Mouse (Mus musculus) right cerebral cortex, postnatal 36 days (tissue): ENCODE measurements at regions not wholly inside any gene's neighbourhood (a gene's known extent, or its start where the extent isn't known, plus 50 kb on each side); places are given as distances from the start of the nearest gene placed in this dataset.

ENCODE experiments used
- DNase-seq, 2 experiments: peaks; one replicate each; pipeline ENCODE4 v3.0.0; 2022; ENCODE audit warnings: low spot score in 2 of 2, mixed read lengths in 1 of 2

DNA sequence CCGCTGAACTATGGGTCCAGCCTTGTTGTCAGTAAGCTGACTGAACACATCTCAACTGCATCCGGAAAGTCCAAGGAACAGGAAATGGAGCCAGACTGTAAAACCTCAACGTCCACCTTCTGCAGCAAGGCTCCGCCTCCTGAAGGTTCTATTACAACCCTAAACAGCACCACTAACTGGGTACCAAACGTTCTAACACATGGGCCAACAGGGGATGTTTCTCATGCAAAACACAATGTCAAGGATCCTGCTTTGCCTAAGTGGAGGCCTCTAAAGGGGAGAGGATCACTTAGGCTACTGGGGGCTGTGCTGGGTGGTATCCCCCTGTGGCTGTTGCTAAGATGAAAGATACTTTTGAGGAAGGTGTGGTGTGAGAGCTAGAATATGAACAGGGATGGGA is 51.0 kb upstream of the Stt3b start:
- no peak for DNase-seq

DNA sequence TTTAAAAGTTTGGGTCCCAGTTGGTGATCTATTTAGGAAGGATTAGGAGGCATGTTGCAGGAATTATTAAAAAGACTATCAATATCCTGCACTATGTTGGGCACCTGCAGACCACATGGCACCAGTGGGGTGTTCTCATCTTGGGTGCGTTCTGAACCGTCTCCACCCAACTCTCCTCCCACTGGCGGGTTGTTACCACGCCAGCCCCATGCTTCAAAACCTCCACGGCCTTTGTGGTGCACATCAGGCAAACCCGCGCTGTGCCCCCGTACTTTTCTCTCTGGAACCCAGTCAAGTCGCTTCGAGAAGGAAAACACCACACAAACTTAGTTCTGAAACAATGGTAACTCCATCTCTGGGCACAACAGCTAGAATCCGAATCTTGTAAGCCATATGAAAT is 51.7 kb upstream of the Stt3b start:
- DNase-seq: no peak

DNA sequence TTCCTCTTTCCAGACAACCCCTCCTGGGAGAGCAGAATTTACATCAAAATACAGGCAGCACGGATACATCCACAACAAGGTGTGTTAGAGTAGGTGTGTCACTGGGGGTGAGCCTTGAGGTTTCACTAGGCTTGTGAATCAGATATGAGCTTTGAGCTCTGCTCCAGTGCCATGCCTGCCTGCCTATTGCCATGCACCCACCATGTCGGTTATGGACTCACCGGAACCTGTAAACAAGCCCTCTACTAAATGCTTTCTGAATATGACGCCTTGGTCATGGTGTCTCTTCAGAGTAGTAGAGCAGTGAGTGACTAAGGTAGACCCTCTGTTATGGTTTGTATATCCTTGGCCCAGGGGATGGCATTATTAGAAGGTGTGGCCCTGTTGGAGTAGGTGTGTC is 52.3 kb upstream of the Stt3b start:
- DNase-seq: no peak

DNA sequence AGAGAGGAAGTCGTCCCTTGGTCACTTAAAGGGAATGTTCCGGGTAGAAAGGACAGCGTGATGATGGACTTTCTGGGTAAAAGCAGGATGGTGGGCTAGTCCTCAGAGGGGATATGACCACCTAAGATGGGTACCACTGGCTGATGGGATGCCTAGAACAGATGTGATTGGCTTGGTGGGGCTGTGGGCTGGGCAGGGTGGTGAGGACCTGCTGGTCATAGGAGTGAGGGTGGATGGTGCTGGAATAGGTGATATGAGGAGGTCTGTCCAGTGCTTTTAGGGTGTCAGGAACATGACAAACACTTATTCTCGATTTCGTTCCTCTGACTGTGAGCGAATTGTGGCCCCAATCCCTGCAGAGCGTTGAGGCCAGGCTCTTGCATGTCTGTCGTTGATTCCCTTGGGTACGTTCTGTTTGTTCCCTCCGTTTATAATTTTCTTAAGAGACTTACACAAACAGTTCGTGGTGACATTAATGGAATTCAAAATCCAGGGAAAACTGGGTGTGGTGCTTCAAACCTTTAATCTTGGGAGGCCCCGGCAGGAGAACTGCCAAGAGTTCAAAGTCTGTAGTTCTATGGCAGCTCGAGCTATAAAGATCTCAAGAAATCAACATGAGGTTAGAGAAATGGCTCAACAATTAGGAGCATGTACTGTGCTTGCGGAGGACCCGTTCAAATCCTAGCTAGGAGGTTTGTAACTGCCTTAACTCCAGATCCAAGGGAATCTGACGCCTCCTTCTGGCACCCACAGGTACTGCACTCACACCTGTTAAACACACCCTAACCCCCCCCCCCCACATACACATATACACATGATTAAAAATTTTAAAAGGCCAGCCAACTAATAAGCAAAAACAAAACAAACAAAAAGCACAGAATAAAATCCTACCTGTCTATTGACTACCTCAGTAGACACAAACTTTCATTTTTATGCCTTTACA is 55.0 kb upstream of the Stt3b start:
- DNase-seq: no peak

DNA sequence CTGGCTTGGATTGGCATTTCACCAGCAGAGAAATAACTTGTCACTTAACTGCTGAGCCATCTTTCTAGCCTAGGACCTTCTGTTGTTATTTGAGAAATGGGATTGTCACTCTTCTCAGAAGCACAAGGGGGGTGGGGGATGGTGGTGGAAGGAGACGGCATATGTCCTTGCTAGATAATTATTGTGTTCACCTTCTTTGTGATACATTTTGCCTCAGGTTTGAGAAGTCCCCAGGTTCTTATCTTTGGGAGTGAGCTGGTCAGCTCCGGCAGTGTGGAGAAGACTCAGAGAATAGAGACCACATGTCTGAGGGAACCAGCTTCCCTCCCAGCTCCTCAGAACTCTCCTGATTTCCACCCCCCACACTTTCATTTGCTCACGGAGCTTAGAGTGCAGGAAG is 57.6 kb upstream of the Stt3b start:
- DNase-seq: no peak

DNA sequence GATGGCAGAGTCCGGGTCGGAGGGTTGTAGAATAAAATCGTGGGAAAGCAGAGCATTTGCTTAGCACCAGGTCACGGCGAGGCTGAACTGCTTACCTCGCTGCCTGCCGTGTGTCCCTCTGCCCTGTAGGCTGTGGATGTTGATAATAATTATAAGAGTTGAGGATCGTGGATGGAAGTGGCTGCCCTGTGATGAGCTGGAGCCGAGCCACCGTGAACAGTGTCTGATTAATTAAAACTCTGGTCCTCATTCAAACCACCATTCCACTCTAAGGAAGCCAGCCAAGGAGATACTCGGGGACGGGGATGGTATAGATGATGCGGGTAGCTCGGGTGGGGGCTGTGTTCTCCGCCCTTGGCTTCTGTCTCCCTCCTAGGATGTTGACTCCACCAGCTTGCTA is 70.1 kb upstream of the Stt3b start:
- no peak for DNase-seq

DNA sequence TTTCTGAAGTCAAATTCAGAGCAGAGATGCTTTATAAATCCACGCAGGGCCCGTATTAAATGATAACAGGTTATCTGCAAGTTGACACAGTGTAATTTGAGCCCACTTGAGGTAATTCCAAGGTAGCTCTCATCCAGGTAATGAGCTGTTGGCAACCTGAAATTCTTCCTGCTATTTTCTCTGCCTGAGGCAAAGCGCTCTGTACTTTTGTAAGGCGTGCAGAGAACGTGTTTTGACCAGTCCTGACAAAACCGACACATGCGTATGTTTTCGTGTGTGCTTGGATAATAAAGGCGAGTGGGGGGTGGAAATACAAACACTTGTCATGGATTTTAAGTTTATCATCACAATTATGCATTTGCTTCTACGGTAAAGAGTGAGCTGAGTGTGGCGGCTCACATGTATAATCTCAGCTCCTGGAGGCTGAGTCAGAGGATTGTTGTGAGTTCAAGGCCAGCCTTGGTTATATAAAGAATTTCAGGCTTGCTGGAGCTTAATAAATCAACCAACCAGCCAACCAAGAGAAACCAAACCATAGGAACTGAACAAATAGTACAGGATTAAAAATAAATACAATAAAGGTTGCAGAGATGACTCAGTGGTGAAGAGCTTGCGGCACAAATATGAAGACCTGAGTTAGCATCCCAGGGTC is 72.7 kb upstream of the Stt3b start:
- no peak for DNase-seq

DNA sequence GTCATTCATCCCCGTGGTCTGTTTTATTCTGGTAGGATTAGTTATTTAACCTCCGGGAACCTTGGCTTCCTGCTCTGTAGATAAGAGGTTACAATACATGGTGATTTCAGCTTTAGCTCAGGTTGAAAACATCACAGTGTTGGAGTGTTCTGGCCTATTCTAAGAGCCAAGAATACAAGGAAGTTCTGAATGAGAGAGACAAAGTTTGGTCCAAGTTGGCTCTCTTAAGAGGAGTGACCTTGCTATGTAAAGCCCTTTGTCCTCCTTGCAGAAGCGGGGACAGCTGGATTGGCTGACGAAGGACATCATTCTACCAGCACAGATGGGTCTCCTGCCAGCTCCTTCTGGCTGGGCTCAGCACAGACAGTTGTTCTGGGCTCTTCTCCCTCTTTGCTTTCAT is 73.7 kb upstream of the Stt3b start:
- no peak for DNase-seq

DNA sequence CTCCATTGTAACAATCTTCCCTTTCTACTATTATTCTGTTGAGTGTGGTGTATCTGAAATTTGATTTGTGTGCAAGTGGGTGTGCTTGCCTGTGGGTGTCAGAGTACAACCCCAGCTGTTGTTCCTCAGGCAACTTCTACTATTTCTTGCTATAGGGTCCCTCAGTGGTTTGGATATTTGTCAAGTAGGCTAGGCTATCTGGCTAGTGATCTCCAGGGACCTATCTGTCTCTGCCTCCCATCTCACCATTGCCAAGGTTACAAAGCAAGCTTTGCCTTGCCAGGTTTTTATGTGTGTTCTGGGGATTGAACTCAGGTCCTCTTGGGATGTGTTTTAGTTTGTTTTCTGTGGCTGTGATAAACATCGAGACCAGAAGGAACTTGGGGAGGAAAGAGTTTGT is 74.1 kb upstream of the Stt3b start:
- no peak for DNase-seq

DNA sequence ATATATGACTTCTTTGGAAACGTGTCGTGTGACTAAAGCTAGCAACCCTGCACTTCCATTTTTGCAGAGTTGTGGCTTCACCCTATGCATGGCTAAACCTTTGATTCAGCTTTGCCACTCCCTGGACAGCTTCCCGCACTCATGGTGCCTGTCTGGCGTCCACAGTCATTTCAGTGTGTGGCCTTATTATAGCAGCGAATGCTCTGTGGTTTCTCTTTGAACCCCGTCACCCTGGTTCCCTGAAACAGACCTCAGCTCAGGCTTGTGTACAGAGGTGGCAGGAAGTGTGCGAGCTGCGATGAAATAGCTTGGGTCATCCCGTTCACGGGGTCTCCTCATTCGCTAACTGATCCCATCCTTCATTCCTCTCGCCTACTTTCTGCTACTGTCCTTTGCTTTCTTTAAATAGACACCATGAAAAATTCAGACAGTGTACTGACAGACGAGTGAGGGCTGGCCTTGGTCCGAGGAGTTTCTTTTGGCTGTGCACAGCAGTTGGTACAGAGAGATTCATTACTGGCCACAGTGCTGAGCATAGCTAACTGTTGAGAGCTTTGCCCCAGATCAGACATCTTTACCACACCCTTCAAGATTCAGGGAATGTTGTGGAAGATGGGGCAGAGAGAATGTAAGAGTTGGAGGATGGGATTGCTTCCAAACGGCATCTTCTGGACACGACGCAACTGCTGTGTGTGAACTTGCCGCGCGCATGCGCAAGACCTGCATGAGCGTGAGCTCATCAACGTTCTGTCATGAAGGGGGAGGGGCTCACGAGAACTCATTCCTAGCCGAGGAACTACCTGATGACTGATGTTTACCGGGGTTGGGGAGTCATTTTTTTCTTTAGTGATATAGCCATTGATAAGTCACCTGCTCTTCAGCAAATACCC is 77.5 kb upstream of the Stt3b start:
- DNase-seq: no peak

DNA sequence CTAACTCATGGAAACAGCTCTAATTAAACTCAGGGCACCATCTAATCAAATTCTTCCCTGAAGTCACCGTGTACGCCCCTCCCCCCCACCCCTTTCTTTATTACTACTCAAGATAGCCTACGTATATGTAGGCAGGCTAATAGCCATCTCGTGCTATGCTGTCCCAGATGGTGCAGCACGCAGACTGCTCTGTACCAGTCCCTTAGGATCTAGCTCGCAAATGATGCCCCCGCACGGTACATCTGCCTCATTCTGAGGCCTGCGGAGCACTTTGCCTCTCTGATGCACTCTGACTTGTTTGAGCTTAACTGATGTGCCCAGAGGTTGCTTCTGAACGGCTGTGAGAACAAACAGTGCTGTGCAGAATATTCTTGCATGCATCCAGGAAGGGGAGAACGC is 78.1 kb upstream of the Stt3b start:
- DNase-seq: no peak

DNA sequence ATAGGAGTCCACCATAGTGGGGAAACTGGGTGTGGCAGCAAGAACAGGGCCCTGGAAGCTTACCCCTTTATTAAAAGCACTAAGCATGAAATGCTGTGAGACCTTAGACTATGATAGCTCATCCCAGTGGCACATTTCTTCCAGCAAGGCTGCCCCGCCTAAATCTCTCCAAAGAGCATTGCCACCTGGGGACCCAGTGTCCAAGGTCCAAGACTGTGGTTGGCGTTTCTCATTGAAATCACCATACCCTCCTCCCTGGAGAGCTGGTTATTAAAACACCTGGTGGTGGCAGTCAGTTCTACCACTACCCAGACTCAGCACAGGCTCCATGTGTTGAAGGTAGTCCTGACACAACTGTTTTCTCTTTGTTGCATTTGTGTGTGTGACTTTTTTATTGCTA is 78.9 kb upstream of the Stt3b start:
- DNase-seq: no peak

DNA sequence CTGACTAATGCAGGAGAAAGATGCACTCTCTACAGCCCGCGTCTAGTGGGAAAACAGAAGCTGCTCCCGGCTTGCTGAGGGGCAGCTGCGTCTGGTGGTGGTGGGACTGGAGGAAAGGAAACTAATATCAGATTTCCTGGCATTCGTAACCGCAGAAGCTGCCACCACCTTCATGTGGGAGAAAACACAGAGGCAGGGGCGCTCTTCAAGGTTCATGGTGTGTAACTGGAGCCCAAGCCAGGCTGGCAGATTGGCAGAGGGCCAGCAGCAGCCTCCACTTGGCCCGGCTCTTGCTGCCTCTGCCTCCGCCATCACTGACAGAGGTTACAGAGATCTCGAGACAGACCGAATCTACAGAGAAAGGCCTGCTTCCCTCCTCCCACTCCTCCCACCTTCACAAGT is 80.7 kb upstream of the Stt3b start:
- DNase-seq: no peak

DNA sequence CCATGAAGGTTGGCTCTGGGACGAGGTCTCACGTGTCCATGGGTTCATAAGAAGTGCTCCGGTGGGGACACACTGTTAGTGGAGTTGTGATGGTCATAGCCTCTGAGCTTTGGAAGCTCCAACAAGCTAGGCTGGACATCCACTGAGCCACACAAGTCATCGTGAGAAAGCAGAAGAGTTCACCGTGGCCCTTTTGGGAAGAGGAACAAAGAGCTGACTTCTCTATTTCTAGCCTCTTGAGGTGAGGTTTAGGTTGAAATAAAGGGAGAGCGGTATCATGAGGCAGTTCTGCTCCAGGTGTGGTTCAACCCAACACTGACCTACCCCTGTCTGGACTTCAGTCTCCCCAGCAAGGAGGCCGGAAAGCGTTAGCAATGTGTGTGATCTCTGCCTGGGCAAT is 85.3 kb upstream of the Stt3b start:
- DNase-seq: no peak

DNA sequence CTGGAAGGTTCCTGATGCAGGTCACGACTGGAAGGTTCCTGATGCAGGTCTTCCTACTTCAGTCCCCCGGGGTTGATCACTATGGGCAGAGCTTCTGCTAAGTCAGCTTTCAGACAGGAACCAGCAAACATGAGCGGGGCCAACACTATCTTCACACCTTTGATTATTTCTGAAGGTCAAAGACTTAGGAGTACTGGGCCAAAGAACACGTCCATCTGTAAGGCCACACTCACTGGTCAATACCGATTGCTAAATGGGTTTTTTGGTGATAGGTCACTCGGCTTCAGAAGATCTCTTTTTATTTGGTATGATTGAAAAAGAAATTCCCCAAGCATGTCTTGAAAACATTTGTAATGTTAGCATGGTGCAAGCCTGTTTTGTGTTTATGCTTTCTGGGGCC is 90.2 kb upstream of the Stt3b start:
- DNase-seq: no peak

DNA sequence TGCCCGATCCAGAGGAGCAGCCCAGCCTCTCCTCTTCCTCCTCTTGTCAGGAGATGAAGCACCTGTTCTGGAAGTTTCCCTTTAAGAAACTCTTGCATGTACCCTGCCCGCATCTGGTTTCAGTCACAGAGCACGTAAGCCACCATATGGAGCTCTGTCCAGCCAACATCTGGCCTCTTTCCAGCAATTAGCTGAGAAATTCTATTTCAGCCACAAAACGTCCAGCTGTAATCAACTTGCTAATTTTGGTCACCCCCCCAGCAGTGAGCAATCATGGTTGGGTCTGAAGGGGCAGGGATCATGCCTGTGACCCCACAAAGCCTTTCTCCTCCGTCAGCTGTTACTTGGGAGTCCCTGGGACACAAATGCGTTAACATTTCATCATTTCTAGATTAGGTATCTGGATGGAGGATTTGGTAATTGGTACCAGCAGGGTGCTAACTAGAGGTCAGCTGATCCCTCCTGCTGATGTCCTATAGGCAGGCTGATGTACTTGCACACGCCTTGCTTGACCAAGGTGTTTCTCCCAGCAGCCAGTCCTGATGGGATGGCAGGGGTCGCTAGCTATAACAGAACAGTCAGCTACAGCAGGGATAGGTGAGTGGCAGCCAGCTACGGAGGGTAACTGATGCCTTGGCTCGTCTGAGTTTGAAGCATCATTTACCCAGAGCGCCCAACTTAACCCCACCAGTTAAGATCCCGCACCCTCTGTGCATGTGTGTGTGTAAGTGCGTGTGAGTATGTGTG is 91.4 kb upstream of the Stt3b start:
- DNase-seq: no peak

DNA sequence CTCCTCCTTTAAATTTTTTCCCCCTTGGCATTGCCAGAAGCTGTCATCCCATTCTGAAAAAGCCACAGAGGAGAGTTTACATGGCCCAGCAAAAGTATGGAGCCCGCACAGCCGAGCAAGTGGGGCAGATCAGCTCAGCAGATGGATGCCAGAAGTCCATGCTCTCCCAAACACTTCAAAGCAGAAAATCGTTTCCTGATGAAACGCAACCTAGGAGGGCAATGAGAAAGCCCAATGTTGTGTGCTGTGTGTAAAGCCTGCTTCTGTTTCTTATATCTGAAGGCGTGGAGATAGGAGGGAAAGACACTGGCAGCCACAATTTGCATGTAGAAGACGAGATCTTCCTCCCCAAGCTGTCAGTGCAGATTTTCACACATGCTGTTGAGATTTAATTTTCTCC is 92.4 kb upstream of the Stt3b start:
- DNase-seq: no peak

DNA sequence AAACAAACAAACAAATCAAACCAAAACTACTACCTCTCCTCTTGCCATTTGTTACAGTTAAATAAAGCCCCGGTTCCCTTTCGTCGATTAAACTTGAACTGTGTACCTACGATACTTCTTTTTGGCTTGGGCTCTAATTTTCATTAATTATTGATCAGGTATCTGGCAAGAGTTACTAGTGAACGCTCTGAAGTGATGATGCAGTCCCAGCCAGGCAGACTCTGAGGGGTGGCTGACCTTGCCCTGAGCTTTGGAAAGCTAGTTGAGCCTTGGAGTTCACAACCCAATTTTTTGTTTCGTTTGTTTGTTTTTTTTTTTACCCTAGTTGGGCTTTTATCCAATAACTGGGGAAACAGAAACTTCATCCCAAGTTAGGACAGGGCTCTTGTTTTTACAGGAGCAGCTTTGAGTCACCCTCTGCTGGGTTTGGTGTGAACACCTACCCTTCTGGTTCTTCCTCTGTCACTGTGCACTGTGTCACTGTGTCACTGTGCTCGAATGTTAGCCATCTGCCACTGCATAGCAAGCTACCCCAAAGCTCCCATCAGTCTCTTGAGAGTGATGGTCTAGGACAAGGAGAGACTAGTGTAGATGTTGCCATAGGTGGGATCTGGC is 93.2 kb upstream of the Stt3b start:
- DNase-seq: no peak

DNA sequence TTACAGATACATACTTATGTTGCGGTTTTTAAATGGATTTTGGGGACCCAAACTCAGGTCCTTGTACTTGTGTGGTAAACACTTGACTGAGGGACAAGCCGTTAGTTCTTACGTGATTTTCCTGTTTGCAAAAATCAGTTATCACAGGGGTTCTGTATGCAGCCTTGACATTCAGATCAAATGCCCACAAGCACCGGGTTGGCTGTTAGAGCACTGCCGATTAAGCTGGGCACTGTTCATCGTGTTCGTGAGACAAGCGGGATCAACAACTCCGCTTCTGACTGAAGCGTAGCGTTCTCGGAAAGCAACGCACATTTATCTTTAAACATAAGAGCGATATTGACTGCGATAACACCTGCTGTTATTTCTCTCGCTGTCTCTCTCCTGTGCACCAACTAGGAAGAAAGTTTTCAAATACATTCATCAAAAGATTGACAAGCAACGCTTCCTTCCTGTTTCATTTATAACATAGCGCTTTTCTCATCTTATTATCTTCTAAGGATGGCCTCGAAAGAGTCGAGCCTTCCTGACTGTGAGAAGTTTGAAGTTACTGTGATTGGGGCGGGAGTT is 97.8 kb upstream of the Stt3b start:
- no peak for DNase-seq

DNA sequence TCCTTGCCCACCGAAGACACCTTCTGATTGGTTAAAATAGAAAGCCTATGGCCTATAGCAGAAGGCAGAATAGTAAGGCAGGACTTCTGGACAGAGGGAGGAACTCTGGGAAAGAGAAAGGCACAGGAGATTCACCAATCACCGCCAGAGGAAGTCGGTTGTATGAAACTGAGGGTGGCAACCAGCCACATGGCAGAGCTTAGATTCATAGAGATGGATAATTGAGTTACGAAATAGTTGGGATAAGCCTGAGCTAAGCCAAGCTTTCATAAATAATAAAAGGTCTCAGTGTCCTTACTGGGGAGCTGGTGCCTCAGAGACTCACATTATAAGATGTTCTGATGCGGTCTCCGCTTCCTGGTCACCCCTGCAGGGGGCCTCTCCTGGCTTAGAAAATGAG is 98.7 kb upstream of the Stt3b start:
- no peak for DNase-seq

DNA sequence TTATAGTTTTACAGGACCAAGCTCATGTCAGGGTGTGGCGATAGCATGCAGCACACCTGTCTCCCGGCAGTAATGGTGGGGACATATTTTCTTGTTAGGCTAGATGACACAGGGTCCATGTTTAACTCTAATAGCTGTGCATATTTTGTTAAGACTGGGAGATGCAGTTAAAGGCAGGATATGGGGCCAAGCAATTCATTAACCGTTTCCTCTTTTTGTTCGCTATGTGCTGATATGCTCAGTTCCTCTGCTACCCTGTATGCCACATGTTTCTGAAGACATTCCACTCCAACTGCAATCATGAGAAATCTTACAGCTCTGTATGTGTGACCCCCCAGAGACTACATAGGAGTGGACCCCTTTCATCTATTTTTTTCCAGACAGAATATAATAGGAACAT is 104.0 kb upstream of the Stt3b start:
- DNase-seq: no peak
